Mouse (Mus musculus): Measurements from ENCODE around the gene Rbm28.

Gene Rbm28

GRCm38 (mm10) chr6:29137441-29137840 lies 27.4 kb downstream of the Rbm28 start:
- no peak for DNase-seq

- DNase-seq: no peak
These were observed 31.7 kb downstream of the Rbm28 start for GRCm38 (mm10) chr6:29133100-29133499.

- DNase-seq: no peak
These were observed 37.9 kb downstream of the Rbm28 start for GRCm38 (mm10) chr6:29126878-29127426.

- DNase-seq: no peak
These were observed 44.8 kb downstream of the Rbm28 start for GRCm38 (mm10) chr6:29119990-29120389.

- no peak for DNase-seq
These were observed 45.8 kb downstream of the Rbm28 start for GRCm38 (mm10) chr6:29118963-29119362.

GRCm38 (mm10) chr6:29118231-29118630 lies 46.6 kb downstream of the Rbm28 start:
- no peak for DNase-seq

DNA sequence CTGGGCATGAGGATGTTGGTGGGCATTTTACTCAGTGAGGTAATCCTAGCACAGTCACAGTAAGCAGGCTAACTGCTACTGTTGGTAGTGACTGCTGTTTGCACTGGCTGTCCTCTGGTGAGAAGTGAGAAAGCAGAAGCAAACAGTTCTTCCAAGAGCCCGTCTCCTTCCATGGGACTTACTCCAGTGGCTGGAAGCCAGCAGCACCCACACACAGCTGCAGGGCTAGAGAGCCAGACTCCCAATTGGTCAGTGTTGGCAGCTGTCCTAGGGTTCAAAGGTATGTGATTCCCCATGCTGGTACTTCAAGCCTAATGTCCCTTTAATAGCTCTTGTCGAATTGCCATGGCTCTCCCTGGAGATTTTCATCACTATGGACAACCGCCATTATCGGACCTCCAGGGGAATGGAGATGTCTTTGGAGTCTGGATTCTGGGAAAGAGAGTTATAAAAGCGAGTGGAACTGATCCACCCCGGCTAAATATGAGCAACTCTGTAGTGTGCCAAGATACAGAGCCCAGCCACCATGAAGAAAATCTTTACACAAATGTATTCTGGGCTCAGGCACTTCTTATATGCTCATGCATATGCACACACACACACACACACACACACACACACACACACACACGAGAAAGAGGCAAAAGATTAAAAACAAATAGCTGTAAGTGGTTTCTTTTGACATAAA lies 47.2 kb downstream of the Rbm28 start:
- peak; percentile 54 for DNase-seq

DNA sequence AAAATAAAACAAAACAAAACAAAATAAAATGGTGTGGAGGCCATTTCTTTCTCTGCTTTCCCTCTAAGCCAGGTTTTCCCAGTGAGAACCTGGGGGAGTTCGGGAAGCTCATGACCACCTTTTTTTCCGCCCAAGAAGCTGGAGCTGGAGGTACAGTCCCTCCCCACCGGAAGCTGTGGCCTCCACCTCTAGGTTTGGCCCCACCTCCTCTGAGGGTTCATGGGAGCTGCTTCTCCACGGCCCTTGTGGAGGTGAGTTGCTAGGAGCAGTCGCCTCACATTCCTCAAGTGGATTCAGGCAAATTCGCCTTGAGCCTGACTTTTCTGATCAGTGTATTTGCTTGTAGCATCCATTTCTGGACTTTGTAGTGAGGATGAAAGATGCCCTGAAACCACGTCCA lies 49.0 kb downstream of the Rbm28 start:
- DNase-seq: no peak

DNA sequence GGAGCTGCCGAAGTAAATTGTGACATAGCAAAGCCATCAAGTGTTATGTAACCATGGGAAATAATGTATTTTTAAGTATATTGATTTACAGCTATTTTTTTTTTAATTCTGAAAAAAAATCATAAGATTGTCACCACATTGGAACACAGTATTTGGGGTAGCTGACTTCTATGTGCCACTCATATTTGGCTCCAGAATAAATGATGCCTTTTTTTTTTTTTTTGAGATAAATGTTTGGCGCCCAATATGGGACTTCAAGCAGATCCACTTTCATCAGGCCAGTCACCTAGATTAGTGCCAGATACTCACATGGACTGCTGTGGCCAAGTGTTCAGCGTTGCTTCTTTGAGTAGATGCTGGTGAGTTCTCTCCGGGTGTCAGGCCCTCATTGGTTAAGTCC lies 53.3 kb downstream of the Rbm28 start:
- no peak for DNase-seq

DNA sequence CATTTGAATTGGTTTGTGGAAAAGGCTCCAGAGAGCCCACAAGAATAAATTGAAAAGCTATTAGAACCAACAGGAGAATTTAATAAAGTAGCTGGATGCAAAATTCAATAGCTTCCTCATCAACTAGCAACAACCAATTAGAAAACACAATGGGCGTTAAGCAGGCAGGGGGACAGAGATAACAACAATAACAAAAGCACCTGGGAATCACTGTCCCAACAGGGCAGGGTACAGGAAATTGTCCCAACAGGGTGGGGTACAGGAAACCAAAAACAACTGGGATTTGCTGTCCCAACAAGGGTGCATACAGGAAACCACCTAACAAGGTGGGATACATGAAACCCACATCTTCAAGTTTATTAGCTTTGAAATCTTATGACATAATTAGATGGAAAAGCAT lies 56.4 kb downstream of the Rbm28 start:
- DNase-seq: no peak

DNA sequence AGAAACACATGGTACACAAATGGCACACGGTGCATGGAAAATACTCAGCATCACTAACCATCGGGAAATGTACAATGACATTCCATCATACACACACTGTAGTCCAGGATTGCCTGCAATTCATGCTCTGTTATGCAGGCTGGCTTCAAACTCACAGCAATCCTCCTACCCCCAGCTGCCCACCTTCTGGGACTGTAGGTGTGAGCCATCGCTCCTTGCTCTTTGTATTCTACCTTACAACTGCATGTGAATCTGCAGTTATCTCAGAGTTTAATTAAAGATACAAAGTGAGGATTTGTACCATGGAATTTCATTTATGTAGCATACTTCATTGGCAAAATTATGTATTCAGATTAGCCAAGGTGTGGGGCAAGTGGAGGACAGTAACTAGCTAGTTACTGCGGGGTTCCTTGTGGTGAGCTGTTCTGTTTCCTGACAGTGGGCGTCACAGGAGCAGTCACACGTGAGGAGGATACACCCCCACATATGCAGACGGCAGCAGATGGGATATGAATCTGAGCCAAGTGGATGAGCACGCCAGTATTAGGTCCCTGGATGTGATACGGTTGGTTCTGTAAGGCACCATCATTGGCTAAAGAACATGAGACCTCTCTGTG lies 63.5 kb downstream of the Rbm28 start:
- peak; percentile 53 for DNase-seq

GRCm38 (mm10) chr6:29100423-29100822 lies 64.4 kb downstream of the Rbm28 start:
- no peak for DNase-seq

GRCm38 (mm10) chr6:29099536-29100170 lies 65.2 kb downstream of the Rbm28 start:
- peak; percentile 20 for DNase-seq

- DNase-seq: no peak
These were observed 71.9 kb downstream of the Rbm28 start for GRCm38 (mm10) chr6:29092904-29093303.

GRCm38 (mm10) chr6:29092234-29092633 lies 72.6 kb downstream of the Rbm28 start:
- DNase-seq: no peak

DNA sequence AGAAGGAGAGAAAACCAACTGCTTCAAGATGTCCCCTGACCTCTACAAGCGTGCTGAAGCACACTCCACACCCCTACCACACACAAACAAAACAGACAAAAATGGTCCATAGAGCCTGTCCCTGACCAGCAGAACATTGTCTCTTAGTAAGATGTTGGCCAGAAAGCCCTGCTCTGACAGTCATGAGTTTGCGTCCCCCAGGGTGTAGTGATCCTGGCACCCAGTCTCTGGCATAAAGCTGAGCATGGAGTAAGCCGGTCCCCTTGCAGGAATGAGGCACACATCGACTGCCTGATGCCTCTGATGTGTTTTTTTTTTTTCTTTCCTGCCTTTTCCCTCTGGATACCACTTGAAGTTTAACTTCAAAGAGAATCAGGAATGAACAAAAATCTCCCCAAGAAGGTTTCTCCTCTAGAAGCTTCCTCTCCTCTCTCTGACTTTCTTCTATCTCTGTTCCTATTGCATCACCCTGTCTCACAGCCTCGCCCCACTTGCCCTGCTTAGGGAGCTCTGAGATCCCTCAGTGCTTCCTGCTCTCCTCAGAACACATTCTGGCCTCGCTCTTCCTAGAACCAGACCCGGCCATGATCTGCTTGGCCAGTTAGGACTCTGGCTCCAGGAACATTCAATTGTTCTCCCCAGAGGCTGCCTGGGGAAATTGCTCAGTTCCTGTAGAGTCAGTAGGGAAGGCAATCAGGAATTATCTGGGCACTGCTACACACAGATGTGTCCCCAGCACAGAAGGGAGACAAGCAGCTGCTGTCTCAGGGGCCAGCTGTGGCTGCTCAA lies 76.7 kb downstream of the Rbm28 start:
- DNase-seq: no peak

DNA sequence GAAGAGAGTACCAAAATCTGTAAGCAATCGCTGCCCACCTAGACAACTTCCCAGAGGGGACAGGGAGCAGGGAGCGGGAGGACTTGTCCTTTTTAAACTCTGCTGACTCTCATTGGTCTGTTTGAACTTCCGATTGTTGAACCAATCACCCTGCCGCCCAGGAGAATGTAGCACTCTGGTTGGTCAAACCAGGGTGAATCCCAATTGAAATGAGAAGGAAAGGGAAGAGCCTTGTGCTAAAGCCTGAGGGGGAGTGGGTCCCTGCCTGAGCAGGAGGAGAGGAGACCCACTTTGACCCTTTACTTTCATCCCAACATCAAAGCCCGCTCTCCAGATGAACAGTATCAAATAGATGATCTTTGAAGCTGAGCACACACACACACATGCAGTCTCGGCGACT lies 80.4 kb downstream of the Rbm28 start:
- no peak for DNase-seq

DNA sequence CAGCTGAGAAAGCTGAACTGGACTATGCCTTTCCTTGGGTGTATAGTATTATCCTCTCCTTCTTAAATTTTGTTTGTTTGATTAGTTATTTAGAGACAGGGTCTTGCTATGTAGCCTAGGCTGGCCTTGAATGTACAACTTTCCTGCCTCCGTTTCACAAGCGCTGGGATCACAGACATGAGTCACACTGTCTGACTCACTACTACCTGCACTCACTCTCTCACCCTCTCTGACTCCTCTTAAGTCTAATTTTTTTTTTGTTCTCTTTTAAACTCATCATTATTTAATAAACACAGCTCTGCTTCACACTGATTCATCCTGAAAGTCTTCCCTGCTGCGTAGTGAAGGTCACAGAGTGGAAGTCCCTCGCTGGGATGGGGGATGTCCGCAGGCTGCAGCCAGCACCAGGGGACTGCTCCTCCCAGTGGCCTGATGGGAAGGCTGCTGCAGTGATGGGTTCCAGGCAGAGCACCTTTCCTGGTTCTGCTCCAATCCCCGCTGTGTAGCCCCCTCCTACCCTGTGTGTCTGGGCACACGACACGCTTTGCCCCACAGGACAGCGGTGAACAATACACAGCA lies 81.9 kb downstream of the Rbm28 start:
- DNase-seq: no peak

GRCm38 (mm10) chr6:29081826-29082363 lies 82.9 kb downstream of the Rbm28 start:
- no peak for DNase-seq

DNA sequence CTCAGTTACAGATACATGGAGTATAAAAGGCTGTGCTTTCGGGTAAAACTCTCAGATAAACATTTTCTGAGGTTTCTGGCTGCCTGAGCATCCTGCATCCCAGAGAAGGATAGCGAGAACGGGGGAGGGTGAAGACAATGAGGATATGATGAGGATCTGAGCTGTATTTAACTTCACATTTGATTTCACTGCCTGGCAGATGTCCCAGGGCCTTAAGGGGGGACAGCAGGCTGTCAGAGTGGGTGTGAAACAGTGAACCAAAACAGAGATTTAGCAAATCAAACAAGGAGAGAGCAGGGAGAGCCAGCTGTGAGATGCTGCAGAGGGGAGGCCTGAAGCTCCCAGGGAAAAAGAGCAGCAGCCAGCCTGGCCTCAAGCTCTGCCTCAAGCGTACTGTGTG lies 85.5 kb downstream of the Rbm28 start:
- DNase-seq: peak; percentile 59

- DNase-seq: no peak
These were observed 90.7 kb downstream of the Rbm28 start for GRCm38 (mm10) chr6:29074133-29074469.

All from right cerebral cortex, postnatal 25 days (tissue).